Mouse (Mus musculus): ENCODE data around the gene Rnf149. TPM values are rescaled to one million over a fixed set of nuclear protein-coding genes. Genes with fewer than 3 reads are reported as not detected.

Gene Rnf149
- polyA plus RNA-seq, 1 experiment from 2014 or later, result 26.2 TPM

Other genes with a start within 250 kb of the Rnf149 start
- 585 and 598 TPM in 2 replicates for gene Rpl31, start 209.6 kb downstream of the Rnf149 start, polyA plus RNA-seq (2014; fragmentation: Nextera tagmentation; extraction: Ambion mirVana)
- 5.0 and 5.3 TPM in 2 replicates for gene Tbc1d8, start 98.7 kb downstream of the Rnf149 start, polyA plus RNA-seq (2014; fragmentation: Nextera tagmentation; extraction: Ambion mirVana)
- 31.3 and 31.4 TPM in 2 replicates for gene Cnot11, start 42.4 kb downstream of the Rnf149 start, polyA plus RNA-seq (2014; fragmentation: Nextera tagmentation; extraction: Ambion mirVana)
- gene Creg2, start 74.1 kb upstream of the Rnf149 start, polyA plus RNA-seq (2014; fragmentation: Nextera tagmentation; extraction: Ambion mirVana), result 0.10 TPM in 1 of 2 replicates, not detected in the other
- gene Rfx8, start 143.6 kb upstream of the Rnf149 start, polyA plus RNA-seq (2014; fragmentation: Nextera tagmentation; extraction: Ambion mirVana), result 0.30 and 0.96 TPM in 2 replicates
- gene Gm3646, start 227.9 kb upstream of the Rnf149 start, polyA plus RNA-seq (2014; fragmentation: Nextera tagmentation; extraction: Ambion mirVana), result not detected in 2 replicates